Mouse (Mus musculus) effector memory CD4-positive, alpha-beta T cell, adult 7 months (primary cell): ENCODE measurements around the gene Mvd. TPM values are rescaled to one million over a fixed set of nuclear protein-coding genes. Genes with fewer than 3 reads are reported as not detected.

Experiments
- polyA plus RNA-seq: library from polyadenylated mRNA; unstranded; fragments of 100-300 nt; shearing (Covaris generic); gene quantifications from one replicate; pipeline ENCODE4 v1.2.1, GENCODE M21; 2017

Mvd gene
- 7.1 TPM for polyA plus RNA-seq

DNA sequence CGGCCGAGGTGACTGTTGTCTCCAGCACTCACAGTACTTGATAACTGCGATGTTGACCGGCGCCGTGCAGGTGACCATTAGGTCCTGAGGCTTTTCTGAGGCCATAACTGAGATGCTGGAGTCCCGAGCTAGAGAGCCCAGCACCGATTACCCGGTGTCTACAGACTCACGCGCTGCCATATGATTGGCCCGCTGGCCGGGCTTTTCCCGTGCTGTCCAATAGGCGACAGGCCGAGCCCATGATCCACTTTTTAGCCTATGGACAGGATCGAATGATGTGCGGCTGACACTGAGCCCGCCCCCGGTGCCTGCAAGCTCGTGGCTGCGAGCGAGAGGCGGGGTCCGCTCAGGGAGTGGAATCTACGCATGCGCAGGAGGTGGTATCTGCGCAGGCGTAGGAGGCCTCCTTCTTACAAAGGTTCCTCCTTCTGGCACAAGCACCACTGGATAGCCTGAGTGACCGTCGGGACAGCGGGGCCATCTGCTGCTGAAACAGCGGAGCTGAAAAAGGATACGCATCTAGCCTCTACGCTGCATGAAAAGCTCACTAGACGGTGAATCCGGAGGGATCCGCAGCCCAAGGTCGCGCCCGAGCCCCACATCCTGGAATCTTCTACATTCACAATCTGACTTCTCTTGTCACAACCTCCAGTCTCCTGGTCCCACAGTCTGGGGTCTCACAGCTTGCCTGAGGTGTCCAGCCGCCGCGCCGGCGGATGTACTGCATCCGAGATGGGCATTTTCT, at the start of gene Mvd:
Mvd (minus strand) TSS at position 161 of the 745 bp plus-strand sequence.

DNA sequence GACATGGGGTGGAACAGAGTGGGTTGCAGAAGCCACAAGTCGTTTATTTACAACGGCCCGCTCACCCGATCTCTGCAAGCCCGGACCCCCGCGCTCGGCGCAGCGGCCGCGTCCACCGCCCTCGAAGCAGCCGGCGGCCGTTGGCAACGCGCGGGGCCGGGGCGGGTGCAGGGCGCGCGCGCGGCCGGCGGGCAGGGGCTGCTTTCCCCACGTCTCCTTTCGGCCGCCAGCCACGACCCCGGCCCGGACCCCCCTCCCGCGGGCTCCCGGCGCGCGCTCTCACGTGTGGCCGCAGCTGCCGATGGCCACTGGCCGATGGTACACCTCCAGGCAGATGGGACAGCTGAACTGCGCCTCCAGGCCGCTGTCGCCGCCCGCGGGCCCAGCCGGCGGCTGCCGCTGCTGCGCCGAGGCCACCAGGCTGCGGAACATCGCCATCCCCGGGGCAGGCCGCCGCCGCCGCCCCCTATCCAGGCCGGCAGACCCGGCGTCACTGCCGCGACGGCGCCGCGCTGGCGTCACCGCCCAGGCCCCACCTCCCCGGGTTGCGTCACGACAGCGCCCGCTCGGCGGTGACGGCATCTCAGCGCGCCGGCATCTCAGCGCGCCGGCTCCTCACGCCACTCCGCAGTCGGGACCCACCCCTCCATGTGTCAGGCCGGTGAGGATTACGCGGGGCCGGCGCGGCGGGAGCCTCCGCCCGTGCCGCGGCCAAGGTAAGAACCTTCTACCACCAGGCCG, 32.5 kb upstream of the Mvd start, which contains the start of the genes Rnf166 and Ctu2:
Rnf166 (minus strand) TSS at position 485 of the 741 bp plus-strand sequence.
Ctu2 (plus strand) TSS at position 564 of the 741 bp plus-strand sequence.

DNA sequence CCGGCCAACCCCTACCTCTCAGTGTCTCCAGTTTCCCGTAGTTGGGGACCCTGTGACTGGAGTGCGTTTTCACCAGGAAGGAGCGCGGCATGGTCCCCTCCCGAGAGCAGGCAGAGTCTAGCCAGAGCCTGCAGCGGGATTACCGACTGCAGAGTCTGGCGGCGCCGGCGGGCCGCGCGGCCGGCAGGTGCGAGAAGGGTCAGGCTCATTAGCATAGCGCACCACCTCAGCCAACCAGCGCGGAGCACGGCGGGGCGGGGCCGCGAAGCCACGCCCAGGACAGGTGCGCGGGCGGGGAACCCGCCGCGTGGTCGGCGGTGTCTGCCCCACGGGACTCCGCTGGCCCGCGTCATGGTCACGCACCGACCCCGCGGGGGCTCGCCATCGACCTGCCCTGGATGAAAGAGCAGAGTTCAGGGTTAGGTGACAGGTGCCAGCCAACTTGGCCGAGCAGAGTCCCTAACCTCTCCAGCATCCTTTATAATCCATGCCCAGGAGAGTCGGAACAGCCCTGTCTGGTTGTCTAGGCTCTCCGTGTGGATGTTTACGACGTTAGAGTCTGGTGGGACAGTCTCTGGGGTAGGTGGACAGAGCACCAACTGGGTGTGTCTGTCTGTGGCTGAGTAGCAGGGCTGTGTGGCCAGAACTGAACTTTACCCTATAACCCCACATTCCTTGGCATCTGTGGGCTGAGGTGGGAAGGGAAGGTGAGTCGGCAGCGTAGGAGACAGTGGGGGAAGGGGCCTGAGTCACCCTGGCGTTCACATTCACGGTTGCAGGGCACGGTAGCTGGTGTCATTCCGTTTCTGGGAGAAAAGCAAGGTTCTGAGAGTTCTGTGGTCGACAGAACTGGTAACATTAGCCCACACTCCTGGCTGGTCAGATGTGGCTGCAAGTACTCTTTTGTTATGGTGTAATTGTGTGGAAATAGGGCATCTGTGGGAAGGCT, 17.6 kb upstream of the Mvd start, which contains the start of gene Snai3:
Snai3 (minus strand) TSS at position 210 of the 949 bp plus-strand sequence.

DNA sequence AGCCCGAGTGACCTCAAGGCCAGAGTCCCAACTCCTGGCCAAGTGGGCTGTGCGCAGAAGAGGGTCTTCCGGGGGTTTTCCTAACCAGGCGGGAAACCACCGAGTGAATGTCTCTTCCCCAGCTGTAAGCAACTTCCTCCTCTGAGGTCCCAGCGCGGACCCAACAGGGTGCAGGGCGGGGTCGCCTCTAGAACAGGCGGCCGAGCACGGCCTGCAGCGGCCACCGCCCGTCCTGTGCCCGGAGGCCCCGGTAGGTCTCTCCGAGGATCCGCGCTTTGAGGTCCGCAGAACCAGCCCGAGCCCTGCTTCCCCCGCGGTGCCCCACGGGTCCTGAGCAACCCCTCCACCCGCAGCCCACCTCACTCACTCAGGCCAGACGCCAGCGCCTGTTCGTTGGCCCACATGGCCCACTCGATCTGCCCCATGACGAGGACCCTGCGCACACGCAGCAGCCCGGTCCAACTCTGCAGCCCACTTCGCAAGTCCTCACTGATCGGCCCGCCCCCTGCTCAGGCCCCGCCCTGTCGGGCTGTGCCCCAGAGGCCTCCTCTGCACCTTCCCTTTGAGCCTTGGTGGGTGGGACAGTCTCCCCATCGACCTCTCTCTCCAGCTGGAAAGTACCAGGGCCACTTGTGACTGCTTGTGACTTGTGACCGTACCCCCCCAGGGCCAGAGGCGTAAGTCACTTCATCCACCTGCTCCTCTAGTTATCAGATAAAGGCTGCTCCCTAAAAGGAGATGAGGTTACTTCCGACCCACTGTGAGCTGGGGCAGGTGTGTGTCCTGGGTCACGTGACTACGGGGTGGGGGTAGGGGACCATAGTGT, 10.6 kb downstream of the Mvd start, which contains the start of gene Cyba:
Cyba (minus strand) TSS at position 488 of the 826 bp plus-strand sequence.

DNA sequence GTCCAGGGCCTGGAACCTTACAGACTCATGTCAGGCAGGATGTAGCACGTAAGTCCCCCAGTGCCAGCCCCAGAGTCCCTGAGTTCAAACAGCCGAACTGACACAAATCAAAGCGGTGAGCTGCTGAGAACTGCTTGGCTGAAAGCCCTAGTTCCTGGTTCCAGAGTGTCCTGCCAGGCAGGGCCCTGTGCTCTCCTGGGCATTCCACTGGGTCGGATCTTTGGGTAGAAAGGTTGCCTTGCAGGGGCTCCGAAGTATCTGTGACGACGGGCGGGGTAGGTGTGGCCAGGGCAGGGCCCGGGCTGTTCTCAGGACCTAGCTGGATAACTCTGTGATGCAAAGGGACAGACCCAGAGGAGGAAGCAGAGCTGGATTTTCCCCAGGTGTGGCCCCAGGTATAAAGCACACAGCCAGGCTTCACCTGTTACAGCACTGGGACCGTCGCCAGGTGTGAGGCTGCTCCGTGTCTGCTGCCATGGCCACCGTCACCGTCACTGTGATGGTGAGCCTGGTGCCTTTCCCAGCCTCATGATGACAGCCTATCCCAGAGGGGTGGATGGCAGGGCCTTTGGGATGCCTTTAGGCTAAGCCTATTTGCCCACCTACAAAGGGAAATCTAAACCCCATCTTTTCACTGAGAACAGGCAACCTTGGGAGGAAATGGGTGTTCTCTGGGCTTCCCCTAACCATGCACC, 21.7 kb downstream of the Mvd start, which contains the start of gene Il17c:
Il17c (plus strand) TSS at position 645 of the 695 bp plus-strand sequence.

Other genes starting within 250 kb of the Mvd start
- 49.6 TPM for gene Zfpm1, start 161.3 kb downstream of the Mvd start, polyA plus RNA-seq
- gene Trhr2, start 82.7 kb downstream of the Mvd start, polyA plus RNA-seq, result not detected
- gene Zc3h18, start 66.8 kb downstream of the Mvd start, polyA plus RNA-seq, result 53.8 TPM
- not detected for gene Il17c, start 21.4 kb downstream of the Mvd start, polyA plus RNA-seq
- gene Cyba, start 10.5 kb downstream of the Mvd start, polyA plus RNA-seq, result 489 TPM
- gene Snai3, start 17.3 kb upstream of the Mvd start, polyA plus RNA-seq, result 11.0 TPM
- 202 TPM for gene Rnf166, start 32.6 kb upstream of the Mvd start, polyA plus RNA-seq
- gene Ctu2, start 32.7 kb upstream of the Mvd start, polyA plus RNA-seq, result 47.3 TPM
- 36.6 TPM for gene Piezo1, start 107.9 kb upstream of the Mvd start, polyA plus RNA-seq
- 115 TPM for gene Cdt1, start 124.6 kb upstream of the Mvd start, polyA plus RNA-seq
- gene Aprt, start 133.5 kb upstream of the Mvd start, polyA plus RNA-seq, result 185 TPM
- gene Galns, start 168.0 kb upstream of the Mvd start, polyA plus RNA-seq, result 5.6 TPM
- gene Trappc2l, start 168.2 kb upstream of the Mvd start, polyA plus RNA-seq, result 43.7 TPM
- gene Pabpn1l, start 179.3 kb upstream of the Mvd start, polyA plus RNA-seq, result not detected